Mouse (Mus musculus): ENCODE results near the gene 9530053A07Rik. TPM values are rescaled to one million over a fixed set of nuclear protein-coding genes. Genes with fewer than 3 reads are reported as not detected.

The 9530053A07Rik gene
- polyA plus RNA-seq, 1 experiment: not detected

DNA sequence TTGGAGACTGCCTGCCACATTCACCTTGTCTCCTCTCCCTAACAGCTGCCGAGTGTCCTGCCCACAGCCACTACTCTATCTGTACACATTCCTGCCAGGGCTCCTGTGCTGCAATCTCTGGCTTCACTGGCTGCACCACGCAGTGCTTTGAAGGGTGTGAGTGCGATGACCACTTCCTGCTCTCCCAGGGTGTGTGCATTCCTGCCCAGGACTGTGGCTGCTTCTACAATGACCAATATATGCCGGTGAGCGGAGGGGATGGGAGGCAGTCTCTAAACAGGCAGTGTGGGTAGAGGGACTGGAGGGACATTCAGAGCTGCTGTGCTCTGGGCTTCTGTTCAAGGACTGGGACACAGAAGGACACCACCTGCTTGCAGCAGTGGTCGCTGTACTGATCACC, 30.0 kb downstream of the 9530053A07Rik start:
- H3K27me3 ChIP-seq (ENCODE audit: control insufficient read depth, insufficient read depth, low read length): no peaks in the 10 kb centered on the region
- H3K36me3 ChIP-seq (ENCODE audit: control insufficient read depth, insufficient read depth, low read length): no peaks in the 10 kb centered on the region
- no peak for DNase-seq (ENCODE audit: low read depth in 1 of 2, low spot score in 2 of 2)
- H3K4me1 ChIP-seq (ENCODE audit: control insufficient read depth, insufficient read depth, insufficient read length): no peaks in the 10 kb centered on the region
- TF ChIP-seq CTCF (IDR thresholded peaks at IDR 0.05; ENCODE audit: extremely low read depth, insufficient read depth, insufficient read length, insufficient replicate concordance) (no peak), POLR2A (IDR thresholded peaks at IDR 0.05; ENCODE audit: low read depth, low read length) (no peak)
- WGBS: 33% methylated on average over 6 of the region's 6 CpGs
- H3K27ac ChIP-seq (ENCODE audit: insufficient read depth, low read length): no peak overlapping the region
- H3K4me3 ChIP-seq (ENCODE audit: extremely low read depth, insufficient read depth, insufficient read length): no peak overlapping the region

GRCm38 (mm10) chr7:28159893-28160292, 30.6 kb downstream of the 9530053A07Rik start:
- Histone ChIP-seq H3K4me3 (ENCODE audit: extremely low read depth, insufficient read depth, insufficient read length) (no peak overlapping the region), H3K4me1 (ENCODE audit: control insufficient read depth, insufficient read depth, insufficient read length) (no peaks in the 10 kb centered on the region), H3K27me3 (ENCODE audit: control insufficient read depth, insufficient read depth, low read length) (no peaks in the 10 kb centered on the region), H3K36me3 (ENCODE audit: control insufficient read depth, insufficient read depth, low read length) (no peaks in the 10 kb centered on the region), H3K27ac (ENCODE audit: insufficient read depth, low read length) (no peak overlapping the region)
- WGBS: 81% methylated on average over 3 of the region's 3 CpGs
- TF ChIP-seq CTCF (IDR thresholded peaks at IDR 0.05; ENCODE audit: extremely low read depth, insufficient read depth, insufficient read length, insufficient replicate concordance): no peak
- no peak for TF ChIP-seq POLR2A (IDR thresholded peaks at IDR 0.05; ENCODE audit: low read depth, low read length)
- no peak for DNase-seq (ENCODE audit: low read depth in 1 of 2, low spot score in 2 of 2)

DNA sequence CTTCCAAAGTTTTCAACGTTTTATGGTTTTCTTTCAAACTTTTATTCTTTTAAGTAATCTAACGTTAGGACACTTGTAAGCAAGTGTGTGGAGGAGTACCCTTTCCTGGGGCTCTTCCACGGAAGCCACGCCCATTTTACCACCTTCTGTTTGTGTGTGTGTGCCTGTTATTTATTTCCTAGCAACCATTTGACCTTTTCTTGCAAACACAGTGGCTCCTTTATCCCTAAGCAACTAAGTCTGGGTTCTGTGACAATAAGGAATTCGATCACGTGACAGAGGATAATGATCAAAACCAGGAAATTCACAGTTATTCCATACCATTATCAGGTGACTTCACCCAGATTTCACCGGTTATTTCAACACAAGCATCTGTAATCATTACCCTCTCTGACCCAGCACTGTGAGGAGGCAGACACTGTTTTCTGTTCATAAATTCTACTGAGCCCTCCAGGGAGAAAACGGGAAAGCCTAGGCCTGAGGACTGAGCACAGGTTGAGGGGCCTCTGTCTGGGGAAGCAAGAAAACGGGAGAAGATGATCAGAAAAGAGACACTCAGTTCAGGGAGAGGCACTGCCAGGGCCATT, 32.0 kb downstream of the 9530053A07Rik start:
- H3K27me3 ChIP-seq (ENCODE audit: control insufficient read depth, insufficient read depth, low read length): no peaks in the 10 kb centered on the region
- no peak overlapping the region for H3K27ac ChIP-seq (ENCODE audit: insufficient read depth, low read length)
- no peaks in the 10 kb centered on the region for H3K36me3 ChIP-seq (ENCODE audit: control insufficient read depth, insufficient read depth, low read length)
- no peak overlapping the region for H3K4me3 ChIP-seq (ENCODE audit: extremely low read depth, insufficient read depth, insufficient read length)
- WGBS: 58% methylated on average over 9 of the region's 9 CpGs
- H3K4me1 ChIP-seq (ENCODE audit: control insufficient read depth, insufficient read depth, insufficient read length): no peaks in the 10 kb centered on the region
- TF ChIP-seq POLR2A (IDR thresholded peaks at IDR 0.05; ENCODE audit: low read depth, low read length) (no peak), CTCF (IDR thresholded peaks at IDR 0.05; ENCODE audit: extremely low read depth, insufficient read depth, insufficient read length, insufficient replicate concordance) (no peak)
- no peak for DNase-seq (ENCODE audit: low read depth in 1 of 2, low spot score in 2 of 2)

- Histone ChIP-seq H3K27me3 (ENCODE audit: control insufficient read depth, insufficient read depth, low read length) (no peaks in the 10 kb centered on the region), H3K27ac (ENCODE audit: insufficient read depth, low read length) (no peak overlapping the region), H3K4me3 (ENCODE audit: extremely low read depth, insufficient read depth, insufficient read length) (no peak overlapping the region), H3K36me3 (ENCODE audit: control insufficient read depth, insufficient read depth, low read length) (no peaks in the 10 kb centered on the region), H3K4me1 (ENCODE audit: control insufficient read depth, insufficient read depth, insufficient read length) (peaks cover 3% of the 10 kb centered on the region)
- 84% methylated on average over 6 of the region's 6 CpGs for WGBS
- DNase-seq (ENCODE audit: low read depth in 1 of 2, low spot score in 2 of 2): no peak
- TF ChIP-seq CTCF (IDR thresholded peaks at IDR 0.05; ENCODE audit: extremely low read depth, insufficient read depth, insufficient read length, insufficient replicate concordance): no peak
- TF ChIP-seq POLR2A (IDR thresholded peaks at IDR 0.05; ENCODE audit: low read depth, low read length): no peak
Measured at GRCm38 (mm10) chr7:28165406-28165805, 36.1 kb downstream of the 9530053A07Rik start.

DNA sequence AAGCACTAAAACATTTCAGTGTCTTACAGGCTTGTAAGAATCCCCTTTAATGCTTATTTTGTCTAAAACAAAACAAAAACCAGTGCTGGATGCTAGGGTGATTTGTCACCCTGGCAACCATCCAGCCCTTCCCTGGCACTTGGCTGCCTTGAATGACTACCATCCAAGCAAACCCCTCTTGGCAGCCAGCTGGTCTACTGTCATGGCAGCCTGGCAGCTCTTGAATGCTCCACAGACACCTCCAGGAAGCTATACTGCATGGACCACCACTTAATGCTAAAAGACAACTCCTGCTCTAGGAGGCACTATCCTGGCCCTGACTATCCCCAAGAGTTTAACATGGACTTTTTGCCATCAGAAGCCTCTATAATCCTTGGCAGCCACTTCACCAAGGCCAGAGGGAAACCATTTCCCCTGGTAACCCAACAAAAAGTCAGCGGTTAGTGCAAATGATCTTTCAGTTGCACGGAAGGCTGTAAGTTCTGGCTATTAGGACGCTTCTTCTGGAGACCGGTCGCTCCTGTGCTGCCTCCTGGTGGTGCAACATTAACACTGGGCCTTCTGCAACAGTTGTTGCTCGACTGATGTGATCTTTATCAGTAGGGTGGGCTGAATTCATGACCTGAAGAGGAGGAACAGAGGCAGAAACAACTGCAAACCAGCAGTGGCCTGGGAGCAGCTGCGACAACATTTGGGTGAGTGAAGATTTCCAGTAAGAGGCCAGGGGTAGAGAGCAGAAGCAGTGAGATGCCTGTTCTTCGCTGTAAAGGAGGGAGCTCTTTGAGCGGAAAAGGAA, 39.3 kb downstream of the 9530053A07Rik start:
- no peaks in the 10 kb centered on the region for H3K27me3 ChIP-seq (ENCODE audit: control insufficient read depth, insufficient read depth, low read length)
- WGBS: 2% methylated on average over 9 of the region's 9 CpGs
- H3K4me1 ChIP-seq (ENCODE audit: control insufficient read depth, insufficient read depth, insufficient read length): peaks cover 7% of the 10 kb centered on the region
- peak overlapping the region; percentile 50 for H3K27ac ChIP-seq (ENCODE audit: insufficient read depth, low read length)
- peak; percentile 60 to 73 for DNase-seq (ENCODE audit: low read depth in 1 of 2, low spot score in 2 of 2)
- peak overlapping the region; percentile 90 for H3K4me3 ChIP-seq (ENCODE audit: extremely low read depth, insufficient read depth, insufficient read length)
- H3K36me3 ChIP-seq (ENCODE audit: control insufficient read depth, insufficient read depth, low read length): no peaks in the 10 kb centered on the region
- TF ChIP-seq POLR2A (IDR thresholded peaks at IDR 0.05; ENCODE audit: low read depth, low read length) (no peak; the same call in 1 of the 2 replicates), CTCF (IDR thresholded peaks at IDR 0.05; ENCODE audit: extremely low read depth, insufficient read depth, insufficient read length, insufficient replicate concordance) (peak; percentile 79; the same call in 1 of the 2 replicates)

- TF ChIP-seq CTCF (IDR thresholded peaks at IDR 0.05; ENCODE audit: extremely low read depth, insufficient read depth, insufficient read length, insufficient replicate concordance): no peak
- TF ChIP-seq POLR2A (IDR thresholded peaks at IDR 0.05; ENCODE audit: low read depth, low read length): peak; percentile 68
- Histone ChIP-seq H3K27me3 (ENCODE audit: control insufficient read depth, insufficient read depth, low read length) (no peaks in the 10 kb centered on the region), H3K36me3 (ENCODE audit: control insufficient read depth, insufficient read depth, low read length) (no peaks in the 10 kb centered on the region), H3K27ac (ENCODE audit: insufficient read depth, low read length) (peak within 1 kb of the TSS; percentile 90), H3K4me1 (ENCODE audit: control insufficient read depth, insufficient read depth, insufficient read length) (peaks cover 7% of the 10 kb centered on the region), H3K4me3 (ENCODE audit: extremely low read depth, insufficient read depth, insufficient read length) (peak within 1 kb of the TSS; percentile 90)
- under 1% methylated on average over 80 of the region's 80 CpGs for WGBS
- DNase-seq (ENCODE audit: low read depth in 1 of 2, low spot score in 2 of 2): peak; percentile 84 to 88
Measured at GRCm38 (mm10) chr7:28169489-28170422, 40.5 kb downstream of the 9530053A07Rik start, which contains the start of gene Fbl. TSS of gene Fbl (plus strand) at chr7:28169710.

Data from spleen, adult 2 months (tissue).